Mouse (Mus musculus) intestine, embryonic 16.5 days (tissue): ENCODE results near the gene Vmn1r1. TPM values are rescaled to one million over a fixed set of nuclear protein-coding genes. Genes with fewer than 3 reads are reported as not detected.
A peak's percentile ranks its signal among the peaks of the same experiment; 100 is the strongest.
"Not testable (repeated sequence)": the region's sequence is repeated elsewhere in the genome, so short reads cannot be mapped to it uniquely, and the experiment has no call there.

Experiments
- ATAC-seq: fragments of 200-750 bp; cut with Nextera tagmentation; 2 replicates; pipeline ENCODE4 v1.8.0; 2017; ENCODE audit warnings: moderate TSS enrichment, moderate library complexity
- H3K27ac ChIP-seq: fragments of 300-500 bp; sonication (generic); 2 replicates; pipeline ENCODE4 v1.5.1; 2014; ENCODE audit warnings: mild to moderate bottlenecking, low read length
- H3K27me3 ChIP-seq: fragments of 300-500 bp; sonication (generic); replicated peaks from 2 replicates; pipeline ENCODE4 v1.6.1; 2014; ENCODE audit warnings: low read length, control low read depth, mixed read lengths; ENCODE audit not compliant: control insufficient read depth, insufficient read depth
- H3K36me3 ChIP-seq: fragments of 300-500 bp; sonication (generic); 2 replicates; pipeline ENCODE4 v1.6.1; 2014; ENCODE audit warnings: low read length, control low read depth; ENCODE audit not compliant: control insufficient read depth, insufficient read depth
- H3K4me1 ChIP-seq: fragments of 300-500 bp; sonication (generic); 2 replicates; pipeline ENCODE4 v1.6.1; 2014; ENCODE audit warnings: low read length, control low read depth, mixed read lengths; ENCODE audit not compliant: control insufficient read depth, insufficient read depth
- H3K4me2 ChIP-seq: fragments of 300-500 bp; sonication (generic); 2 replicates; pipeline ENCODE4 v1.6.1; 2014; ENCODE audit warnings: low read depth, low read length, control low read depth
- H3K4me3 ChIP-seq: fragments of 300-500 bp; sonication (generic); 2 replicates; pipeline ENCODE4 v1.5.1; 2014; ENCODE audit warnings: mild to moderate bottlenecking, low read length
- H3K9ac ChIP-seq: fragments of 300-500 bp; sonication (generic); 2 replicates; pipeline ENCODE4 v1.6.1; 2014; ENCODE audit warnings: low read depth, low read length
- H3K9me3 ChIP-seq: fragments of 300-500 bp; sonication (generic); 2 replicates; pipeline ENCODE4 v1.6.1; 2016; ENCODE audit warnings: low read length, control low read depth; ENCODE audit not compliant: control insufficient read depth
- WGBS: fragments of 180-500 bp; shearing (Covaris S2); extraction: QIAGEN DNeasy Blood & Tissue Kit; methylation state at CpG from one replicate; pipeline ENCODE4 v1.1.7; 2014; 5-methylcytosine and 5-hydroxymethylcytosine counted together
- polyA plus RNA-seq: library from polyadenylated mRNA; unstranded; fragments of >200 nt; fragmentation: Nextera tagmentation; extraction: Ambion mirVana; gene quantifications from 2 replicates; pipeline ENCODE4 v1.2.1, GENCODE M21; 2015

Vmn1r1 gene
- polyA plus RNA-seq, 1 experiment from 2014 or later, result not detected

DNA sequence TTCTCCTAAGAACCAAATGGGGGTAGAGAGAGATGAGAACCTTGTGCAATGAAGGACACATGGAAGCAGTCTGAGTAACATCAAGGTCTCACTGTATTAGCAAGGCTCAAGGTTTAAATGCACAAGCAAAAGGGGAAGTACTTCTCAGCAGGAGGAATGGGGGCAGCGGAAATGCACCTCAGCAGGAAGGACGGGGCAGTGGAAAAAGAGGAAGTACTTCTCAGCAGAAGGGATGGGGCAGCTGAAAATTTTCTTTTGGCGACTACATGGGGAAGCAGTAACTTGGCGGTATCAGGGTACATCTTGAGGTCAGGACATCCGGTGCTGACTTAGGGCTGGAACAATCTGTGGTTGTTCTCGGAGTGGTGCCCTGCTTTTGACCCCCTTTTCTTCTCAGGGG, 5.9 kb upstream of the Vmn1r1 start:
- not testable (repeated sequence) for H3K4me2 ChIP-seq, H3K27me3 ChIP-seq, H3K27ac ChIP-seq, H3K9me3 ChIP-seq, ATAC-seq, H3K9ac ChIP-seq, H3K4me3 ChIP-seq, H3K36me3 ChIP-seq, H3K4me1 ChIP-seq
- 88% methylated on average over 6 of the region's 6 CpGs for WGBS

DNA sequence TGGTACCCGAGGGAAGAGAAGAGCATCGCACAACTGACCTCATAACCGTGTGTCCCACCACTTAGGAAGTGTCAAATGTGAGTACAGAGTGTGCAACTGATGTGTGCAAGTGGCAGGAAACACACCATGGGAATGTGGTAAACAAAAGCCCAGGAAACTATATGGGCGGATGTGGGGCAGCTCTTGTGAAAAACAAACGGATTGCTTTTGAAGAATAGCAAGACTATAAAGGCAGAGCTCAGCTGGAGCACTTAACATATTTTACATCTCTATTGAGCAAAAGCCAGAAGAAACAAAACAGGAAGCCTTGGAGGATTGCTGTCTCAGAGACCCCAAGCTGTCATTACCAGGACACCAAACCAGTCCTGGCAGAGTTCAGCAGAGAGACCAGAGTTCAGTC, 1.3 kb downstream of the Vmn1r1 start:
- Histone ChIP-seq H3K27ac (no peak overlapping the region), H3K4me2 (no peak overlapping the region), H3K36me3 (no peaks in the 10 kb centered on the region), H3K9me3 (no peaks in the 10 kb centered on the region), H3K4me1 (no peaks in the 10 kb centered on the region), H3K9ac (no peak overlapping the region), H3K27me3 (no peaks in the 10 kb centered on the region), H3K4me3 (no peak overlapping the region)
- WGBS, result 39% methylated on average over 5 of the region's 5 CpGs
- ATAC-seq, result no peak

DNA sequence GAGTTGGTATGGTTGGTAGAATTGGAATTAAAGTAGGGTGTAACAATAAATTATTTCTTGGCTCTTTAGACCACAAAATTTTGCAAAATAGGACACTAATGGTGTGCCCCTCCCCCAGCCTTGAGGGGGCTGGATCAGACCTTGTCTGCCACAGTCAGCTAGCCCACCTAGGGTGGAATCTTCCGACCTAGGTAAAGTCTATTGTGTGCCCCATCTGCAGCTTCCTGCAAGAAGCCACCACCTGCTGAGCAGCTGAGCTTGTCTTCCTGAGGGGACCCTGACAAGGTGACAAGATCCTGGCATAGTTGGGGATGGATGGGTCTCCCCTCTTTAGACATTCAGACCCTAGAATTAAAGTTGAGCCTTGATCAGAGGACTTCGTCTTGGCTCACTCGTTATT, 4.7 kb downstream of the Vmn1r1 start:
- H3K27ac ChIP-seq, result no peak overlapping the region
- no peaks in the 10 kb centered on the region for H3K27me3 ChIP-seq
- no peaks in the 10 kb centered on the region for H3K4me1 ChIP-seq
- WGBS, result 88% methylated on average over 3 of the region's 3 CpGs
- no peak overlapping the region for H3K4me3 ChIP-seq
- no peak for ATAC-seq
- no peaks in the 10 kb centered on the region for H3K9me3 ChIP-seq
- H3K4me2 ChIP-seq, result no peak overlapping the region
- no peaks in the 10 kb centered on the region for H3K36me3 ChIP-seq
- no peak overlapping the region for H3K9ac ChIP-seq

DNA sequence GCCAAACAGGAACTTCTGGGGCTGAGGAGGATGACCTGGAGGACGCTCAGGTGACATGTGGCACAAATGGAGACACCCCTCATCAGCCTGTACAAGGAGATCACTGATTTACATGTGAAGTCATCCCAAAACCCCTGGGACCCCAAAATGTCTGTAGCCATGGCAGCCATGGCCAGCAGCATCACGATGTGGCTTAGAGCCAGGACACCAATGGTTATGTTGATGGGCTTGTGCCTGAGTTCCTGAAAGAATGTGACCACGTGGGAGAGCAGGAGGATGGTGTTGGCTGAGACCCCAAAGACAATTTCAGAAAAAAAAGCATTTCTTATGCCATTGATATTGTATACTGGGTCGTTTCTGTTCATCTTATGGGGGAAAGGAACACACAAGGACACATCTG, 6.6 kb downstream of the Vmn1r1 start:
- Histone ChIP-seq H3K9ac (no peak overlapping the region), H3K4me1 (no peaks in the 10 kb centered on the region), H3K27me3 (no peaks in the 10 kb centered on the region), H3K4me3 (no peak overlapping the region), H3K9me3 (no peaks in the 10 kb centered on the region), H3K36me3 (no peaks in the 10 kb centered on the region), H3K27ac (no peak overlapping the region), H3K4me2 (no peak overlapping the region)
- WGBS, result 66% methylated on average over 4 of the region's 4 CpGs
- ATAC-seq, result no peak

DNA sequence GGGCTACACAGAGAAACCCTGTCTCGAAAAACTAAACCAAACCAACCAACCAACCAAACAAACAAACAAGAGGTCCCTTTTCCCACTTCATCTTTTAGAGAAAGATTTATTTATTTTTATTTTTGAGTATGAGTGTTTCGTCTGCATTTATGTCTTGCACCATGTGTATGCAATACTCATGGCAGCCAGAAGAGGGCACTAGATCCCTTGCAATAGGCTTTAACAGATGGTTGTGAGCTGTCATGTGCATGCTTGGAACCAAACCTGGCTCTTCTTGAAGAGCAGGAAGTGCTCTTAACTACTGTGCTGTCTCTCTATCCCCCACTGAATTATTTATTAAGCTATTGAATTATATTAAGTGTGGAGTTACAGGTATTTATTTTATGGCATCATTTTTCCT, 14.3 kb downstream of the Vmn1r1 start:
- 90% methylated on average over 2 of the region's 2 CpGs for WGBS
- no peaks in the 10 kb centered on the region for H3K27me3 ChIP-seq

DNA sequence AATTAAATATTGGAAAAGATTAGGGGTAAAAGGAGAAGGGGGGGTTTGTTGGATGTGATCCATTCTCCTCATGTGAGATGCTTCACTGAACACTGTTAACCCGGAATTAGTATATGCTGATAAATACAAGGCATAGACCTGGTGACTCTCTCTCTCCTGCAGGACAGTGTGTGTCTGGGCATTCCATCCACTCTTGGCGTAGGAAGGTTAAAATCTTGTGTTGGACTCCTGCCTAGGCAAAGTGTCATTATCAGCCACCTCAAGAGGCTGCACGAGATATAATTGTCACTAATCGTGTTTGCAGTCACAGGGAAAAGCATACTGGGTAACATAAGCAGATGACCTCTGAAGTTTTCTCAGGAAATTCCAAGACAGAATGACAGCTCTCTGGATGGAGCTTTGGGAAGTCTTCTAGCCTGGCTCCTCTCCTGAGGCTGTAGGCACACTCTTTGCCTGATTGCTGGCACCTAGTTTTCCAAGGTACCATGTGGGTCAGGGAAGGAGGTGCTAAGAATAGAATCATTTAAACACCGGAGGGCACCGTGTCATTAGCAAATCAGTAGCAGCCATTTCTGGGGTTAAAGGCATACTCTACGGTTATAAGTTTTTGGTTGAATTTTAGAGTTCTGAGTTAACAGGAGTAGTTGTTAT, 15.3 kb downstream of the Vmn1r1 start:
- Histone ChIP-seq H3K27me3 (no peaks in the 10 kb centered on the region), H3K4me2 (no peak overlapping the region), H3K4me3 (no peak overlapping the region), H3K9me3 (no peaks in the 10 kb centered on the region), H3K4me1 (no peaks in the 10 kb centered on the region), H3K27ac (no peak overlapping the region), H3K36me3 (no peaks in the 10 kb centered on the region), H3K9ac (no peak overlapping the region)
- WGBS, result 73% methylated on average over 7 of the region's 7 CpGs
- no peak for ATAC-seq

More for the DNA sequence above, 14.3 kb downstream of the Vmn1r1 start:
- Histone ChIP-seq H3K4me3 (no peak overlapping the region), H3K9ac (no peak overlapping the region), H3K36me3 (no peaks in the 10 kb centered on the region), H3K4me2 (no peak overlapping the region), H3K9me3 (no peaks in the 10 kb centered on the region), H3K27ac (no peak overlapping the region), H3K4me1 (no peaks in the 10 kb centered on the region)
- no peak for ATAC-seq

DNA sequence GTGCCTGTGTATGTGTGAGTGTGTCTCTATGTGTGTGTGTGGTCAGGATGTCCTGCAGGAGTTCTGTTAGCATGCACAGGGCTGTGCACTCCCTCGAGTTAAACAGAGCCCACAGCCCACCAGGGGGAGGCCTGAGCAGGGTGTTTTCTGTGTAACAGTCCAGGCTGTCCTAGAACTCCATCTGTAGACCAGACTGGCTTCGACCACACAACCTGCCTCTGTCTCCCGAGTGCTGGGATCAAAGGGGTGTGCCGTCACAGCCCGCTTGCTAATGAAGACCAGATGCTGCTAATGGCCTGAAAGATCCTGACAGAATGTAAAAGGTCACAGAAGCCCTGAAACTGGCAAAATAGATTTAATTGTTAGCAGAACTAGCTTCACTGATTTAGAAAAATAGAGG, 18.7 kb downstream of the Vmn1r1 start:
- Histone ChIP-seq H3K4me3 (no peak overlapping the region), H3K4me2 (no peak overlapping the region), H3K36me3 (no peaks in the 10 kb centered on the region), H3K9ac (no peak overlapping the region), H3K4me1 (no peaks in the 10 kb centered on the region), H3K9me3 (no peaks in the 10 kb centered on the region), H3K27ac (no peak overlapping the region), H3K27me3 (no peaks in the 10 kb centered on the region)
- no peak for ATAC-seq
- 49% methylated on average over 5 of the region's 5 CpGs for WGBS

DNA sequence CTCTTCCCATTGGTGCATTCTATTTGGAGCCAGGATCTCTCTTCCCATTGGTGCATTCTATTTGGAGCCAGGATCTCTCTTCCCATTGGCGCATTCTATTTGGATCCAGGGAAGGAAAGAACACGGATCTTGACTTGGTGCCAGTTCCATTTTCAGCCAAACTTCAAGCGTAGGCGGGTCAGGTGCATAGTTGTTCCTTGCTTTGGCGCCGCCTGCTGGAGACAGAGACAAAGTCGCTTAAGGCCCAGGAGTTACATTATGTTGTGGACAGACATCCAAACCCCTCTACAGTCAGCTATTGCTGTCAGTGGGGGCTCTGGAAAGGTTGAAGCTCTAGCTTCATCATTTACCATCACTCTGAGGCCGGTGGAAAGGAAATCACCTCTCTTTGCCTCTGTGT, 21.0 kb downstream of the Vmn1r1 start:
- Histone ChIP-seq H3K4me3 (no peak overlapping the region), H3K36me3 (no peaks in the 10 kb centered on the region), H3K9me3 (no peaks in the 10 kb centered on the region), H3K4me2 (no peak overlapping the region), H3K27me3 (no peaks in the 10 kb centered on the region), H3K4me1 (peaks cover 7% of the 10 kb centered on the region; the same call in 1 of the 2 replicates), H3K27ac (no peak overlapping the region), H3K9ac (no peak overlapping the region)
- ATAC-seq, result no peak
- 72% methylated on average over 8 of the region's 8 CpGs for WGBS

DNA sequence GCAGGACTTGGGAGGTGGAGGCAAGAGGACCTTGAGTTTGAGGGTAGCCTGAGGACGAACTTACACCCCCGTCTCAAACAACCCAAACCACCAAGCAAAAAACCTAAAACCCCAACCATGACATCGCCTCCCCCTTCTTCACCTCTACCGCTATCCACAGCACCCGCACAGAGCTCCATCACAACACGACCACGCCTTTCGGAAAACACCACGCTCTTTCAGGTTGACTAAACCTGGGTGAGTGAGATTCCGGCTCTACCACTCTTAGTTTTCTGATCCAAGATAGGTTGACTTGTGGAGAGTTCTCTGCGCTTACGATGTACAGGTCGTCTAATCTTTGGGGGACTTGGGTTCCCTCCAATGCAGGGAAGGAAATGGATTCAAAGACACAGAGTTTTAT, 21.6 kb downstream of the Vmn1r1 start:
- Histone ChIP-seq H3K4me3 (no peak overlapping the region), H3K27me3 (no peaks in the 10 kb centered on the region), H3K9me3 (no peaks in the 10 kb centered on the region), H3K36me3 (no peaks in the 10 kb centered on the region), H3K4me1 (peaks cover 7% of the 10 kb centered on the region; the same call in 1 of the 2 replicates), H3K4me2 (no peak overlapping the region), H3K9ac (no peak overlapping the region), H3K27ac (no peak overlapping the region)
- 95% methylated on average over 13 of the region's 13 CpGs for WGBS
- no peak for ATAC-seq

DNA sequence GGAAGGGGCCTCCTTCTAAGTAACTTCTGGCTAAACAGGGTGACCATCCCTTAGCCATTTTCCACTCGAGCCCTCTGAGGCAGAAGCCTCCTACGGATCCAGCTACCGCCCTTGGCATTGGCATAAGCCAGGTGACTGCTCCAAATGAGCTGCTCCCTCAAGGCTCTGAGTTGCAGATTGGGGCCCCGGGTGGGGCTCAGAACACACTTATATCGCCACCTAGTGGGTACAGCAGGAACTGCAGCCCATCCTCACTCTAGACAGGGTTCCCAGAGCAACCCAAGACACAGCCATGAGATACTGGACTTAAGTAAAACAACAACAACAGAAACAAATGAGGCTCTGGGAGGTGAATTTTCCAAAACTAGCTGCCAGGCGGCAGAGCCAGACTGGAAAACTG, 23.9 kb downstream of the Vmn1r1 start:
- peak; percentile 81 for ATAC-seq
- Histone ChIP-seq H3K4me3 (peak overlapping the region; percentile 22), H3K4me1 (peaks cover 13% of the 10 kb centered on the region; the same call in 1 of the 2 replicates), H3K36me3 (no peaks in the 10 kb centered on the region), H3K27me3 (no peaks in the 10 kb centered on the region), H3K4me2 (peak overlapping the region; percentile 50), H3K9ac (peak overlapping the region; percentile 40; the same call in 1 of the 2 replicates), H3K27ac (peak overlapping the region; percentile 57), H3K9me3 (no peaks in the 10 kb centered on the region)
- WGBS, result 1% methylated on average over 6 of the region's 6 CpGs
